Comparison of ENCODE assay signal across 10 mouse cellular contexts in genomic region chr7:74693049-74693448, GRCm38 (mm10).
DNase-seq lines count a peak whose midpoint lies in the region; ATAC-seq lines count a peak whose summit lies in the region.
"Had no signal": no experiment of that assay in that cellular context is flagged by ENCODE, and none has a peak within 500 bp of the region (broad histone marks: within the 10 kb centered on the region; RNA-seq: fewer than 3 reads in every experiment).

No protein-coding gene starts in this region.

- no peak for ATAC-seq in activated CD4-positive, CD25-positive, alpha-beta regulatory T cell, adult 4 months
- no peak for ATAC-seq in megakaryocyte-erythroid progenitor cell, adult 5-6 weeks (replicated peaks; ENCODE audit: low FRiP score, low TSS enrichment, poor library complexity, severe bottlenecking)
- ATAC-seq: forebrain, embryonic 13.5 days had no signal

- DNase-seq in adrenal gland, adult (ENCODE audit: inconsistent age in 2 of 2, low spot score in 1 of 2): peak; percentile 9 to 45
- DNase-seq in adrenal gland, postnatal 10 days: no peak
- DNase-seq in kidney, adult 11 months: peak; percentile 24
- no peak for DNase-seq in kidney, adult 18-20 months
- peak; percentile 26 for DNase-seq in kidney, postnatal 10 days
- peak; percentile 47 for DNase-seq in lung, postnatal 25 days (ENCODE audit: low spot score)
- DNase-seq: cerebellum, adult 11-12 months had no signal

Comparison
In these comparisons a context has a peak if more than half of its experiments do, and no peak if none do; other contexts are left out.
1. DNase-seq: peak in adrenal gland, adult (2 of 2), kidney, adult 11 months (single experiment), kidney, postnatal 10 days (single experiment) and lung, postnatal 25 days (single experiment); none in adrenal gland, postnatal 10 days (single experiment) and kidney, adult 18-20 months (single experiment).